Mouse (Mus musculus): ENCODE measurements at regions not wholly inside any gene's neighbourhood (a gene's known extent, or its start where the extent isn't known, plus 50 kb on each side); places are given as distances from the start of the nearest gene placed in this dataset.

DNA sequence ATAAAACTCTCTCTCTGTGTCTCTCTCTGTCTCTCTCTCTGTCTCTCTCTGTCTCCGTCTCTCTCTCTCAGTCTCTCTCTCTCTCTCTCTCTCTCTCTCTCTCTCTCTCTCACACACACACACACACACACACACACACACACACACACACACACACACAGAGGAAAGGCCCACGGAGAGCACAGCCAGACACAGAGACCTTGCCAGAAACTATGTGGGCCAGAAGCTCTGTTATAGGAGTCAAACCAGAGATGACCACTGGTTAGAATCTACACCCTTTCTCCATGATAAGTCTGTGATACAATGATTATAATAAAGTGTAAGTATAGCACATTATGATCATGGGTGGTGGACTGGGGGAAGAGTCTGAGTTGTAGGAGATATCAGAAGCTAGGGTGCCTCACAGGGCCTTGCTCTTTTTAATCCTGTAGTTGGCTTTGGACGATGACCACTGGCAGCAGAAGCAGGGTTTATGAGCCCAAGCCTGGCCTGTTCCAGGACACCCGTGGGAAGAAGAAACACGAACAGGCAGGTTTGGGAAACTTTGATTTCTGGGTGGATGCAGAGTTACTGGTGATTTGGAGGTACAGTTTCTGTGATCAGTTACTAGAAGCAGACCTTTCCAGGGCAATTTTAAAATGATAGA lies 80.2 kb upstream of the Dazl start:
- TF ChIP-seq CTCF (IDR thresholded peaks at IDR 0.05; ENCODE audit: borderline replicate concordance, insufficient read depth, low read depth, low read length): no peak
- no peak for TF ChIP-seq POLR2A (IDR thresholded peaks at IDR 0.05; ENCODE audit: borderline replicate concordance, insufficient read depth, low read length)
